Mouse (Mus musculus) skeletal muscle tissue, postnatal 0 days (tissue): ENCODE results near the gene Cwf19l2. TPM values are rescaled to one million over a fixed set of nuclear protein-coding genes. Genes with fewer than 3 reads are reported as not detected.

ENCODE experiments used
- polyA plus RNA-seq: library from polyadenylated mRNA; unstranded; fragments of >200 nt; fragmentation: Nextera tagmentation; extraction: Ambion mirVana; gene quantifications from 2 replicates; pipeline ENCODE4 v1.2.1, GENCODE M21; 2015

Cwf19l2 gene
- polyA plus RNA-seq, result 8.5 and 8.7 TPM in 2 replicates

GRCm38 (mm10) chr9:3403251-3404208, at the start of gene Cwf19l2:
Gene Cwf19l2, plus strand, starts transcription at chr9:3403592.

Other genes with a start within 250 kb of the Cwf19l2 start
- 11.2 and 12.2 TPM in 2 replicates for gene Alkbh8, start 68.5 kb upstream of the Cwf19l2 start, polyA plus RNA-seq
- gene Gucy1a2, start 129.2 kb downstream of the Cwf19l2 start, polyA plus RNA-seq, result 0.39 and 0.53 TPM in 2 replicates